Mouse (Mus musculus): Measurements from ENCODE around the gene Dhx33.

Gene Dhx33

GRCm38 (mm10) chr11:70982030-70982429 lies 22.2 kb downstream of the Dhx33 start:
- DNase-seq (ENCODE audit: low spot score in 2 of 2): no peak

GRCm38 (mm10) chr11:70980751-70981510 lies 23.3 kb downstream of the Dhx33 start:
- no peak for DNase-seq (ENCODE audit: low spot score in 2 of 2)

GRCm38 (mm10) chr11:70980232-70980631 lies 24.0 kb downstream of the Dhx33 start:
- no peak for DNase-seq (ENCODE audit: low spot score in 2 of 2)

- no peak for DNase-seq (ENCODE audit: low spot score in 2 of 2)
Measured at GRCm38 (mm10) chr11:70977293-70977692, 26.9 kb downstream of the Dhx33 start.

- DNase-seq (ENCODE audit: low spot score in 2 of 2): no peak
Measured at GRCm38 (mm10) chr11:70975193-70975592, 29.0 kb downstream of the Dhx33 start.

GRCm38 (mm10) chr11:70973947-70974346 lies 30.3 kb downstream of the Dhx33 start:
- DNase-seq (ENCODE audit: low spot score in 2 of 2): no peak

- no peak for DNase-seq (ENCODE audit: low spot score in 2 of 2)
Measured at GRCm38 (mm10) chr11:70972586-70972985, 31.7 kb downstream of the Dhx33 start.

GRCm38 (mm10) chr11:70970560-70971540 lies 33.4 kb downstream of the Dhx33 start:
- DNase-seq (ENCODE audit: low spot score in 2 of 2): no peak

- DNase-seq (ENCODE audit: low spot score in 2 of 2): peak; percentile 86 to 89
Measured at GRCm38 (mm10) chr11:70969821-70970559, 34.2 kb downstream of the Dhx33 start, which contains the start of the genes Nup88 and Rpain. Gene Nup88 (minus strand): TSS chr11:70969973. Gene Rpain (plus strand): TSS chr11:70970213.

- DNase-seq (ENCODE audit: low spot score in 2 of 2): no peak
Measured at GRCm38 (mm10) chr11:70969271-70969794, 34.9 kb downstream of the Dhx33 start.

GRCm38 (mm10) chr11:70964222-70964907 lies 39.9 kb downstream of the Dhx33 start:
- no peak for DNase-seq (ENCODE audit: low spot score in 2 of 2)

- no peak for DNase-seq (ENCODE audit: low spot score in 2 of 2)
Measured at GRCm38 (mm10) chr11:70960786-70961554, 43.3 kb downstream of the Dhx33 start.

GRCm38 (mm10) chr11:70954711-70955110 lies 49.5 kb downstream of the Dhx33 start:
- DNase-seq (ENCODE audit: low spot score in 2 of 2): no peak

- no peak for DNase-seq (ENCODE audit: low spot score in 2 of 2)
Measured at GRCm38 (mm10) chr11:70944935-70945817, 59.1 kb downstream of the Dhx33 start.

- no peak for DNase-seq (ENCODE audit: low spot score in 2 of 2)
Measured at GRCm38 (mm10) chr11:70943651-70944050, 60.6 kb downstream of the Dhx33 start.

- DNase-seq (ENCODE audit: low spot score in 2 of 2): no peak
Measured at GRCm38 (mm10) chr11:70942596-70942995, 61.6 kb downstream of the Dhx33 start.

- DNase-seq (ENCODE audit: low spot score in 2 of 2): no peak
Measured at GRCm38 (mm10) chr11:70935316-70935715, 68.9 kb downstream of the Dhx33 start.

All from urinary bladder, adult 18-20 months (tissue).